In the genomic region with DNA sequence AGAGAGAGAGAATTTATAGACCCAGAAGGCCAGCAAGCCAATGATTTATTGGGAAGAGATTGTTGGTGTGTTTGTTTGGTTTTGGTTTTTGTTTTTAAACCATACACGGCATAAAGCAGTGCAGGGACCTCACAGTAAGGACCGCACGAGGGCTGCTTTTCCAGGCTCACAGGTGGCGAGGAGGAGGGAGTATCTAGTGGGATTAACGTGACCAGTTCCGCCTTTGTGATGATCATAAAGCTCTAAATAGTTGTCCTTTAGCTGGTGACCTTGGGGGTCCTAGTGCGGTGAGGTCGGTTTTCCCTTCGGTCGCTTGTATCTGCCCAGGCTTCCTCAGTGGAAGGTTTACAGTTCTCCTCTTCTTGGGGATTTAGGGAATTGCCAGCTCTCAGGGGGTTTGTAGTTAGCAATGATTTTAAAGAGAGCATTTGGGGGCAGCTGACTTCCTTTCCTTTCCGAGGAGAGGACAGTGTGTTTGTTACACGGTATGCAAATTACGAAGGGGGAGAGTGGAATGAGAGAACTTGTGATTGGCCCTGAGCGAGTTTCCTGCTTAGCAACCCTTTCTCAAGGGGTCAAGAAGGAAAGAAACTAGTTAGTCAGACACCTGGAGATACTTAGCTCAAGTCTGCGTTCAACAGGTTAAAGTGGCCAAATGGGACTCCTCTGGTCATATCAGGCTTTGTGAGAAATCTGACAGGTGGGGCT, we compare ENCODE assay signal across 10 mouse cellular contexts. TPM values are rescaled to one million over a fixed set of nuclear protein-coding genes. Genes with fewer than 3 reads are reported as not detected.
DNase-seq lines count a peak whose midpoint lies in the region; ATAC-seq lines count a peak whose summit lies in the region.
"Had no signal": no experiment of that assay in that cellular context is flagged by ENCODE, and none has a peak within 500 bp of the region (broad histone marks: within the 10 kb centered on the region; RNA-seq: fewer than 3 reads in every experiment).

No protein-coding gene starts in this region.

- DNase-seq in heart, adult 9 months (ENCODE audit: low spot score in 2 of 2) = no peak
- DNase-seq in ES-CJ7 (ENCODE audit: low read depth, low spot score) = peak; percentile 26
- no peak for DNase-seq in liver, embryonic 13.5 days
- DNase-seq in right cerebral cortex, adult 2 months (ENCODE audit: low spot score in 2 of 2) = no peak
- DNase-seq in urinary bladder, postnatal 10 days (ENCODE audit: low spot score) = no peak
- DNase-seq: right cerebral cortex, postnatal 25 days had no signal

- peak overlapping the region; percentile 29 for H3K4me3 ChIP-seq in heart, embryonic 13.5 days
- H3K4me3 ChIP-seq in intestine, embryonic 15.5 days (replicated peaks) = no peak overlapping the region
- 0 out of 2 replicates have a peak overlapping the region, but pooled peaks have one; percentile 7 for H3K4me3 ChIP-seq in liver, embryonic 13.5 days (replicated peaks)
- no peak overlapping the region for H3K4me3 ChIP-seq in hindbrain, embryonic 13.5 days
- H3K4me3 ChIP-seq: midbrain, embryonic 12.5 days had no signal

- H3K36me3 ChIP-seq in heart, embryonic 13.5 days = no peaks in the 10 kb centered on the region
- no peaks in the 10 kb centered on the region for H3K36me3 ChIP-seq in intestine, embryonic 15.5 days
- H3K36me3 ChIP-seq in liver, embryonic 13.5 days = no peaks in the 10 kb centered on the region
- no peaks in the 10 kb centered on the region for H3K36me3 ChIP-seq in hindbrain, embryonic 13.5 days
- H3K36me3 ChIP-seq: midbrain, embryonic 12.5 days had no signal

- ATAC-seq in heart, embryonic 13.5 days (ENCODE audit: extremely low read depth, insufficient number of reproducible peaks, low FRiP score, low TSS enrichment) = no peak
- peak; percentile 68; the same call in 1 of the 2 replicates for ATAC-seq in intestine, embryonic 15.5 days
- ATAC-seq in liver, embryonic 13.5 days (ENCODE audit: low read depth) = 0 out of 2 replicates have a peak, but pooled peaks have one; percentile 19
- ATAC-seq in hindbrain, embryonic 13.5 days (ENCODE audit: low FRiP score) = no peak

- peak overlapping the region; percentile 45 for H3K9ac ChIP-seq in heart, embryonic 13.5 days
- H3K9ac ChIP-seq in intestine, embryonic 15.5 days = no peak overlapping the region
- H3K9ac ChIP-seq in liver, embryonic 13.5 days = no peak overlapping the region
- no peak overlapping the region for H3K9ac ChIP-seq in hindbrain, embryonic 13.5 days
- H3K9ac ChIP-seq: midbrain, embryonic 12.5 days had no signal

- no peak overlapping the region; the same call in 1 of the 2 replicates for H3K27ac ChIP-seq in heart, embryonic 13.5 days (replicated peaks)
- H3K27ac ChIP-seq in intestine, embryonic 15.5 days = no peak overlapping the region
- no peak overlapping the region for H3K27ac ChIP-seq in liver, embryonic 13.5 days
- no peak overlapping the region for H3K27ac ChIP-seq in hindbrain, embryonic 13.5 days
- H3K27ac ChIP-seq: midbrain, embryonic 12.5 days had no signal

- H3K4me2 ChIP-seq in heart, embryonic 13.5 days = peak overlapping the region; percentile 60
- peak overlapping the region; percentile 24; the same call in 1 of the 2 replicates for H3K4me2 ChIP-seq in intestine, embryonic 15.5 days (replicated peaks)
- peak overlapping the region; percentile 44 for H3K4me2 ChIP-seq in liver, embryonic 13.5 days
- H3K4me2 ChIP-seq in hindbrain, embryonic 13.5 days = no peak overlapping the region
- H3K4me2 ChIP-seq: midbrain, embryonic 12.5 days had no signal

- 20% methylated on average over 15 of the region's 15 CpGs for WGBS in heart, embryonic 13.5 days
- WGBS in intestine, embryonic 15.5 days = 19% methylated on average over 15 of the region's 15 CpGs
- 22% methylated on average over 15 of the region's 15 CpGs for whole genome bisulfite sequencing in liver, embryonic 13.5 days (ENCODE audit: insufficient replicate concordance)
- 24% methylated on average over 15 of the region's 15 CpGs for WGBS in hindbrain, embryonic 13.5 days

- H3K9me3 ChIP-seq in heart, embryonic 13.5 days = no peaks in the 10 kb centered on the region
- no peaks in the 10 kb centered on the region for H3K9me3 ChIP-seq in intestine, embryonic 15.5 days
- H3K9me3 ChIP-seq in liver, embryonic 13.5 days (replicated peaks) = no peaks in the 10 kb centered on the region
- H3K9me3 ChIP-seq in hindbrain, embryonic 13.5 days = no peaks in the 10 kb centered on the region
- H3K9me3 ChIP-seq: midbrain, embryonic 12.5 days had no signal

- H3K27me3 ChIP-seq in heart, embryonic 13.5 days (replicated peaks) = no peaks in the 10 kb centered on the region
- H3K27me3 ChIP-seq in intestine, embryonic 15.5 days (replicated peaks) = no peaks in the 10 kb centered on the region
- H3K27me3 ChIP-seq in liver, embryonic 13.5 days = no peaks in the 10 kb centered on the region
- no peaks in the 10 kb centered on the region for H3K27me3 ChIP-seq in hindbrain, embryonic 13.5 days
- H3K27me3 ChIP-seq: midbrain, embryonic 12.5 days had no signal

- peaks cover 9% of the 10 kb centered on the region for H3K4me1 ChIP-seq in heart, embryonic 13.5 days
- H3K4me1 ChIP-seq in intestine, embryonic 15.5 days (replicated peaks) = no peaks in the 10 kb centered on the region; the same call in 1 of the 2 replicates
- peaks cover 4% of the 10 kb centered on the region for H3K4me1 ChIP-seq in liver, embryonic 13.5 days (replicated peaks)
- H3K4me1 ChIP-seq in hindbrain, embryonic 13.5 days (replicated peaks) = no peaks in the 10 kb centered on the region

RNA-seq across cellular contexts. Expression of a gene that starts 29.5 kb away (rescaled TPM):
- 13.6 and 14.4 TPM in 2 replicates for polyA plus RNA-seq in heart, embryonic 13.5 days (2015; fragmentation: Nextera tagmentation; extraction: Ambion mirVana)
- 17.8 and 18.9 TPM in 2 replicates for polyA plus RNA-seq in intestine, embryonic 15.5 days (2015; fragmentation: Nextera tagmentation; extraction: Ambion mirVana)
- polyA plus RNA-seq in liver, embryonic 13.5 days (2015; fragmentation: Nextera tagmentation; extraction: Ambion mirVana) = 4.4 and 6.5 TPM in 2 replicates
- polyA plus RNA-seq in hindbrain, embryonic 13.5 days (2015; fragmentation: Nextera tagmentation; extraction: Ambion mirVana) = 26.6 and 33.6 TPM in 2 replicates

RNA-seq across cellular contexts. Expression of a gene that starts 31.9 kb away (rescaled TPM):
- 1.8 and 1.9 TPM in 2 replicates for polyA plus RNA-seq in heart, embryonic 13.5 days (2015; fragmentation: Nextera tagmentation; extraction: Ambion mirVana)
- polyA plus RNA-seq in intestine, embryonic 15.5 days (2015; fragmentation: Nextera tagmentation; extraction: Ambion mirVana) = 2.4 and 2.9 TPM in 2 replicates
- 0.29 and 0.58 TPM in 2 replicates for polyA plus RNA-seq in liver, embryonic 13.5 days (2015; fragmentation: Nextera tagmentation; extraction: Ambion mirVana)
- 8.7 TPM in 2 replicates for polyA plus RNA-seq in hindbrain, embryonic 13.5 days (2015; fragmentation: Nextera tagmentation; extraction: Ambion mirVana)

Comparison
In these comparisons a context has a peak if more than half of its experiments do, and no peak if none do; other contexts are left out.
1. ATAC-seq: peak in intestine, embryonic 15.5 days (single experiment) and liver, embryonic 13.5 days (single experiment); none in heart, embryonic 13.5 days (single experiment) and hindbrain, embryonic 13.5 days (single experiment).
2. H3K4me3 ChIP-seq: peak in heart, embryonic 13.5 days (single experiment) and liver, embryonic 13.5 days (single experiment); none in intestine, embryonic 15.5 days (single experiment) and hindbrain, embryonic 13.5 days (single experiment).